Mouse (Mus musculus): ENCODE measurements around the gene Capn9.

DNA sequence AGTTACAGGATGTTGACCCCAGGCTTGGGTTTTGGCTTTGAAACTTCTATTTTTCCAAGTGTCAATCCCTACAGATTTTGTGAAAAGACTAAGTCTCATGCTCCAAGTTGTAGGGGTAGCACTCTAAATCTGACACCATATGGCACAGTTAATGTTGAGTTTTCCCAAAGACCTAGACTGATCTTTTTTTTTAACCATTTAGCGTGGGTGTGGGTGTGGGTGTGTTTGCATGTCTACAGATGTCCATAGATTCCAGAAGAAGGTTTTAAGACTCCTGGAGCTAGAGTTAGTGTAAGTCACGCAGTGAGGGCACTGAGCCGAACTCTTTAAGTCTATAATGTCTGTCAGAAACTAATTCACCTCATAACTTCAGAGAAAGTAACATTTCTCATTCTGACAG, 43.3 kb upstream of the Capn9 start:
- TF ChIP-seq POLR2A (IDR thresholded peaks at IDR 0.05; ENCODE audit: low read depth, low read length) (no peak), CTCF (IDR thresholded peaks at IDR 0.05; ENCODE audit: extremely low read depth, insufficient read depth, insufficient read length, insufficient replicate concordance) (no peak)

All from spleen, adult 2 months (tissue).